Mouse (Mus musculus): ENCODE data around the gene Faap20. TPM values are rescaled to one million over a fixed set of nuclear protein-coding genes. Genes with fewer than 3 reads are reported as not detected.
A peak's percentile ranks its signal among the peaks of the same experiment; 100 is the strongest.

Gene Faap20
- polyA plus RNA-seq, 1 experiment from 2014 or later, result 43.5 TPM

- Histone ChIP-seq H3K27me3 (ENCODE audit: control insufficient read depth, insufficient read depth, low read length) (no peaks in the 10 kb centered on the region), H3K36me3 (ENCODE audit: control insufficient read depth, insufficient read depth, low read length) (no peaks in the 10 kb centered on the region), H3K4me3 (ENCODE audit: low read depth, low read length) (no peak overlapping the region), H3K4me2 (replicated peaks; ENCODE audit: low read depth) (no peak overlapping the region), H3K9me3 (ENCODE audit: control insufficient read depth, low read length) (no peaks in the 10 kb centered on the region), H3K27ac (replicated peaks) (no peak overlapping the region), H3K4me1 (replicated peaks; ENCODE audit: control insufficient read depth, insufficient read depth) (peaks cover 26% of the 10 kb centered on the region), H3K9ac (ENCODE audit: low read length) (no peak overlapping the region)
- no peak for DNase-seq (ENCODE audit: low spot score)
- no peak for ATAC-seq (ENCODE audit: low FRiP score, low TSS enrichment)
- WGBS, result 61% methylated on average over 6 of the region's 6 CpGs
- TF ChIP-seq CTCF (IDR thresholded peaks at IDR 0.05; ENCODE audit: low read depth), result 0 out of 2 replicates have a peak, but pooled peaks have one; percentile 19
- no peak for TF ChIP-seq EP300 (optimal IDR thresholded peaks at IDR 0.05)
Observed at GRCm38 (mm10) chr4:155239494-155239893, 10.1 kb upstream of the Faap20 start.

GRCm38 (mm10) chr4:155241789-155242188 lies 7.8 kb upstream of the Faap20 start:
- WGBS, result 79% methylated on average over 9 of the region's 9 CpGs
- H3K4me2 ChIP-seq (replicated peaks; ENCODE audit: low read depth), result no peak overlapping the region
- H3K27ac ChIP-seq (replicated peaks), result no peak overlapping the region
- peaks cover 10% of the 10 kb centered on the region for H3K4me1 ChIP-seq (replicated peaks; ENCODE audit: control insufficient read depth, insufficient read depth)
- no peak overlapping the region for H3K9ac ChIP-seq (ENCODE audit: low read length)
- no peaks in the 10 kb centered on the region for H3K27me3 ChIP-seq (ENCODE audit: control insufficient read depth, insufficient read depth, low read length)
- no peaks in the 10 kb centered on the region for H3K9me3 ChIP-seq (ENCODE audit: control insufficient read depth, low read length)
- no peaks in the 10 kb centered on the region for H3K36me3 ChIP-seq (ENCODE audit: control insufficient read depth, insufficient read depth, low read length)
- ATAC-seq (ENCODE audit: low FRiP score, low TSS enrichment) (no peak), DNase-seq (ENCODE audit: low spot score) (no peak)
- TF ChIP-seq CTCF (IDR thresholded peaks at IDR 0.05; ENCODE audit: low read depth) (no peak), EP300 (optimal IDR thresholded peaks at IDR 0.05) (no peak)
- H3K4me3 ChIP-seq (ENCODE audit: low read depth, low read length), result no peak overlapping the region

DNA sequence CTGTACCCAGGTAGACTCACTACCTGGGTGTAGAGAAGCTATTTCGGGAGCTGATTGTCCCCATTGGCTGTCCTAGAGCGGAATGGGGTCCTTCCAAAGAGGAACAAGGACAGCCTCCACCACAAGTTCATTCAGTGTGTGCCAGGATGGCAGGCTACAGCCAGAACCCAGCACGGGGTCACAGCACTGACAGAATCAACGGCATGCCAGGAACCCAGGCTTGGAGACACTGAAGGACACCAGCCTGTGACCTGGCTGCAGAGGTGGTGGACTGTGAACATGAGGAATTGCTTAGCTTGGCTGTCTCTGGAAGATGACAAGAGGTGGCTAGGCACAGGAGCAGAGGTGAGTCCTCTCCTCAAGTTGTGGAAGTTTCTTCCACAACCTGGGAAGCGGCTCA lies 7.3 kb upstream of the Faap20 start:
- Histone ChIP-seq H3K9ac (ENCODE audit: low read length) (no peak overlapping the region), H3K9me3 (ENCODE audit: control insufficient read depth, low read length) (no peaks in the 10 kb centered on the region), H3K4me3 (ENCODE audit: low read depth, low read length) (no peak overlapping the region), H3K36me3 (ENCODE audit: control insufficient read depth, insufficient read depth, low read length) (no peaks in the 10 kb centered on the region), H3K27me3 (ENCODE audit: control insufficient read depth, insufficient read depth, low read length) (no peaks in the 10 kb centered on the region), H3K4me2 (replicated peaks; ENCODE audit: low read depth) (no peak overlapping the region), H3K4me1 (replicated peaks; ENCODE audit: control insufficient read depth, insufficient read depth) (peaks cover 10% of the 10 kb centered on the region), H3K27ac (replicated peaks) (no peak overlapping the region)
- DNase-seq (ENCODE audit: low spot score), result no peak
- TF ChIP-seq EP300 (optimal IDR thresholded peaks at IDR 0.05) (no peak), CTCF (IDR thresholded peaks at IDR 0.05; ENCODE audit: low read depth) (no peak)
- no peak for ATAC-seq (ENCODE audit: low FRiP score, low TSS enrichment)
- WGBS, result 92% methylated on average over 5 of the region's 5 CpGs

- no peak for TF ChIP-seq CTCF (IDR thresholded peaks at IDR 0.05; ENCODE audit: low read depth)
- no peak for TF ChIP-seq EP300 (optimal IDR thresholded peaks at IDR 0.05)
- no peak for DNase-seq (ENCODE audit: low spot score)
- H3K27ac ChIP-seq (replicated peaks), result no peak overlapping the region
- H3K9me3 ChIP-seq (ENCODE audit: control insufficient read depth, low read length), result no peaks in the 10 kb centered on the region
- H3K4me2 ChIP-seq (replicated peaks; ENCODE audit: low read depth), result no peak overlapping the region
- 86% methylated on average over 12 of the region's 12 CpGs for WGBS
- no peak overlapping the region for H3K4me3 ChIP-seq (ENCODE audit: low read depth, low read length)
- no peaks in the 10 kb centered on the region for H3K27me3 ChIP-seq (ENCODE audit: control insufficient read depth, insufficient read depth, low read length)
- H3K9ac ChIP-seq (ENCODE audit: low read length), result no peak overlapping the region
- peaks cover 4% of the 10 kb centered on the region for H3K4me1 ChIP-seq (replicated peaks; ENCODE audit: control insufficient read depth, insufficient read depth)
- no peak for ATAC-seq (ENCODE audit: low FRiP score, low TSS enrichment)
- H3K36me3 ChIP-seq (ENCODE audit: control insufficient read depth, insufficient read depth, low read length), result no peaks in the 10 kb centered on the region
Observed at GRCm38 (mm10) chr4:155243233-155243632, 6.4 kb upstream of the Faap20 start.

DNA sequence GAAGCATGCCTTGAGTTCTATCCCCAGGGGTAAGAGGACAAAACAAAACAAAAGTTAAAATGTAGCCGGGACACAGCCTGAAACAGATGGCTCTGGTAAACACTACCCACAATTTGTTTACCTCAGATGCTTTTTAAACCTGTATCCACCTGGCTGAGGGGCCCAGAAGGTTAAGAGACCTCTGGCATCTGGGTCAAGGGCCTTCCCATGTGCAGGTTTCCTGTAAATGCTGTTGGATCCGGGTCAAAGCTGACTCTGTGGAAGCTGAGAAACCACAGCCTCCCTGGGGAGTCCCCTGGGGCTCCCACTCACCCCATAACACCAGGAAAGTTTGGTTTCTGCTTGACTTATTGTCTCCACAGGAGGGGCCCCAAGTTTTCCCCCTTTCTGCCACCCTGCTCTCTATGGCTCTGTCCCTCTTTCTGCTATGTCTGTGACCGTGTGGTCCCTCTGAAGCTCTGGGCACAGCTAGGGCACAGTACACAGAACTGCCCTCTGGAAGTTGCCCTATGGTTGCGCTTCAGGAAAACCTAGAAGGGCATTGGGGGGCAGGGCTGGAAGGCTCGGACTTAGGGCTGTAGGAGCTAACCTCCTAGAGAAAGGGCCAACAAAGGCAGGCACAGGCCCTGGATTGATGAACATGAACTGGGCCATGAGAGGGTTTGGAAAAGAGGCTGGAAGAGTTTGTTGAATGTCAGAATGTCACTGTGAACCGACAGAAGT lies 3.7 kb upstream of the Faap20 start:
- Histone ChIP-seq H3K36me3 (ENCODE audit: control insufficient read depth, insufficient read depth, low read length) (no peaks in the 10 kb centered on the region), H3K4me3 (ENCODE audit: low read depth, low read length) (no peak overlapping the region), H3K27me3 (ENCODE audit: control insufficient read depth, insufficient read depth, low read length) (no peaks in the 10 kb centered on the region), H3K4me2 (replicated peaks; ENCODE audit: low read depth) (no peak overlapping the region), H3K9me3 (ENCODE audit: control insufficient read depth, low read length) (no peaks in the 10 kb centered on the region), H3K4me1 (replicated peaks; ENCODE audit: control insufficient read depth, insufficient read depth) (no peaks in the 10 kb centered on the region), H3K27ac (replicated peaks) (no peak overlapping the region), H3K9ac (ENCODE audit: low read length) (no peak overlapping the region)
- TF ChIP-seq CTCF (IDR thresholded peaks at IDR 0.05; ENCODE audit: low read depth), result no peak
- no peak for TF ChIP-seq EP300 (optimal IDR thresholded peaks at IDR 0.05)
- WGBS, result 51% methylated on average over 6 of the region's 6 CpGs
- ATAC-seq (ENCODE audit: low FRiP score, low TSS enrichment) (no peak), DNase-seq (ENCODE audit: low spot score) (no peak)

- TF ChIP-seq EP300 (optimal IDR thresholded peaks at IDR 0.05) (no peak), CTCF (IDR thresholded peaks at IDR 0.05; ENCODE audit: low read depth) (no peak)
- H3K27me3 ChIP-seq (ENCODE audit: control insufficient read depth, insufficient read depth, low read length), result no peaks in the 10 kb centered on the region
- 73% methylated on average over 12 of the region's 12 CpGs for WGBS
- H3K4me2 ChIP-seq (replicated peaks; ENCODE audit: low read depth), result no peak overlapping the region
- H3K9ac ChIP-seq (ENCODE audit: low read length), result no peak overlapping the region
- no peak for ATAC-seq (ENCODE audit: low FRiP score, low TSS enrichment)
- no peaks in the 10 kb centered on the region for H3K9me3 ChIP-seq (ENCODE audit: control insufficient read depth, low read length)
- H3K4me1 ChIP-seq (replicated peaks; ENCODE audit: control insufficient read depth, insufficient read depth), result no peaks in the 10 kb centered on the region
- H3K27ac ChIP-seq (replicated peaks), result 0 out of 2 replicates have a peak overlapping the region, but pooled peaks have one; percentile 2
- H3K4me3 ChIP-seq (ENCODE audit: low read depth, low read length), result no peak overlapping the region
- H3K36me3 ChIP-seq (ENCODE audit: control insufficient read depth, insufficient read depth, low read length), result no peaks in the 10 kb centered on the region
- peak; percentile 45 for DNase-seq (ENCODE audit: low spot score)
Observed at GRCm38 (mm10) chr4:155246691-155247105, 2.9 kb upstream of the Faap20 start.

All from stomach, postnatal 0 days (tissue).